Mouse (Mus musculus): ENCODE data around the gene Spock1.

Spock1 gene

GRCm38 (mm10) chr13:57816276-57816675, 91.9 kb downstream of the Spock1 start:
- CTCF ChIA-PET: no interaction called here
- POLR2A ChIA-PET: no interaction called here

DNA sequence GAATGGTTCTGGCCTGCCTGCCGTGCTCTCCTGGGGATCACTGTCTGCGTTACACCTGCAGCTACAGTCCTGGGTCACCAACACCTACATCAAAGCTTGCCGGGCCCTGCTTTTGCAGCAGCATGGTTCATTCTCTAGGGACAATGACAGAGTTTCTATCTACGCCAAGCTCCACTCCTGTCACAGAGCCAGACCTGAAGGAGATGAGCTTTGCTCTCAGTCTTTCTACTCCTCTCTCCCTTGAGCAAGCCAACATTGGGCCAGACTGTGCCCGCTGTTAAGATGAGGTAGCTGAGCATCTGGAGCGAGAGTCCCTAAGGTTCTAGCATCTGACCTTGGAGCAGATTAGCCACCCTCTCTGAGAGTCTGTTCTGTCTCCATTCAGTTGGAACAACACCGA, 95.5 kb downstream of the Spock1 start:
- CTCF ChIA-PET: no interaction called here
- POLR2A ChIA-PET: no interaction called here

- POLR2A ChIA-PET: no interaction called here
- CTCF ChIA-PET: no interaction called here
These were observed 96.9 kb downstream of the Spock1 start for GRCm38 (mm10) chr13:57811253-57811652.

DNA sequence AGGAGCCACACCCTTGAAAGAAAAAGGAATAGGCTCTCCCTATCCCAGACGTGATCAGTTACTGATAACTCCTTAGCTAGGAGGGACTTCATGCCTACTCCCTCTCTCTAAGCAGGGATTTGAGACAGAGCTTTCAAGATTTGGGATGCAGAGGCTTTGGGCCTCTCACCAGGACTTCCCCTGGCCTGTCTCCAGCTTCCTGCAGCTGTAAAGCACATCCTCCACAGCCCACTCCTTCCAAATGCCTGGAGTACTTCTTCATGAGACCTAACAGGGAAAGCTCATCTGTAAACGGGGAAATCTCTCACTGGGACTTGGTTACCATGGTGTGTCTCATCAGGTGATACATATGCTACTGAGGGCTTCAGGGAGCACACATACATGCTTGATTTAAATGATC, 97.3 kb downstream of the Spock1 start:
- CTCF ChIA-PET: interaction anchor here in 1 of 4 experiments (0.6 kb wide), 1 partner anchor 262 kb away, joined by 4 read pairs; no protein-coding TSS in a partner anchor
- POLR2A ChIA-PET: no interaction called here

DNA sequence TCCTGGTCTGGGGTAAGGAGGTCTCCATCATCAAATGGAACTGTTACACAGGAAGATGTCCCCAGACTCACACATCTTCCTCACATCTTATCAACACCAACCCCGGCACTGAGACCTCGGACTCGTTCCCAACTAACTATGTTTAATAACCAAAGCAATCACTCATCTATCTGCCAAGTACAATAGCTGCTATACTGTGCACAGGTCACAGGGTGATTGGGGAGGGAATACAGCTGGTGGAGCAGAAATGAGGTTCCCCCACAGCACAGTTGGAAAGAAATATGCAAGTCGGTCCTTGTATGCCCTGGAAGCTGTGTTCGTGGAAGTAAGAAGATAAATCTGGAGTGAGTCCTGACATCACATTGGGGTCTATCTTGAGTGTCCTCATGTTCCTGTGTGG, 98.0 kb downstream of the Spock1 start:
- POLR2A ChIA-PET: no interaction called here
- CTCF ChIA-PET: no interaction called here

DNA sequence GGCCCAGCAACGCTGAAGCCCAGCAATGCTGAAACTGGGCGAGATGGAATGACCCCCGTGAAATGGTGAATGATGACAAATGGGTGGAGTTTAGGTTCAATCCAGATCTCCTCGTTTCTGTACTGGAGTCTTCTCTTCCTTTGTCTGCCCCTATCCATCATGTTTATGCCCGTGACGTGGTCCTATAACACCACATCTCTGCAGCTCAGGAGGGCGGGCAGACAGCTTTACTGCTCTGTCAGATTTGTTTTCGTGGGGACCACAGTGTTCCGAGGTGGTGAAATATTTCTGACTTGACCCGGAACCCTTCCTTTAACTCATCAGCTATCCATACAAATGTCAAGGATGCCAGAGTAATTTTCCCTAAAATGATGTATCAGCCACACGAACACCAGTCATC, 98.5 kb downstream of the Spock1 start:
- ChIA-PET POLR2A (no interaction called here), CTCF (no interaction called here)

GRCm38 (mm10) chr13:57806816-57807215, 101.3 kb downstream of the Spock1 start:
- POLR2A ChIA-PET: no interaction called here

DNA sequence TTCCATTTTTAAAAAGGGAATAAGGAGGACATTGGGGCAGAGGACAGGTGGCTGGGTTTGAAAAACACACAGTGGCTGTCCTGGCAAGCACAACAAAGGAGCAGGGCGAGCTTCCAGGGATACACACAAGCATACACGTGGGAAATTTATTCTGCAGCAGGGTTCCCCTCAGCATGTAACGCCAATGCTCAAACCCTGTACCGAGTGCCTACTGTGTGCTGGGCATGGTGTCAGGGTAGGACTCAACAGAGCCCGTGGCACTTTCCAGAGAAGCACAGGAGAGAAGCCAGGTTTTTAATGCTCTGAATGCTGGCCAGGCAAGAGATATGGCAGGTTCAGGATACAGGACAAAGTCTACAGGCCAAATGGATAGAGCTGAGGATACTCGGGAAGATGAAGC, 101.8 kb downstream of the Spock1 start:
- POLR2A ChIA-PET: no interaction called here
- CTCF ChIA-PET: no interaction called here

More at GRCm38 (mm10) chr13:57806816-57807215, 101.3 kb downstream of the Spock1 start:
- CTCF ChIA-PET: interaction anchor here in 1 of 4 experiments (1.6 kb wide), 1 partner anchor 101 kb away, joined by 3 read pairs; the partner anchor contains the start of gene Spock1

- CTCF ChIA-PET: interaction anchor here in 1 of 4 experiments (0.5 kb wide), 1 partner anchor 351 kb away, joined by 3 read pairs; no protein-coding TSS in a partner anchor
- POLR2A ChIA-PET: no interaction called here
These were observed 109.5 kb downstream of the Spock1 start for GRCm38 (mm10) chr13:57798633-57799032.

GRCm38 (mm10) chr13:57796951-57797692, 111.0 kb downstream of the Spock1 start:
- ChIA-PET CTCF (no interaction called here), POLR2A (interaction anchor here in 1 of 4 experiments (1.1 kb wide), 1 partner anchor 10 kb away, joined by 4 read pairs; no protein-coding TSS in a partner anchor)

DNA sequence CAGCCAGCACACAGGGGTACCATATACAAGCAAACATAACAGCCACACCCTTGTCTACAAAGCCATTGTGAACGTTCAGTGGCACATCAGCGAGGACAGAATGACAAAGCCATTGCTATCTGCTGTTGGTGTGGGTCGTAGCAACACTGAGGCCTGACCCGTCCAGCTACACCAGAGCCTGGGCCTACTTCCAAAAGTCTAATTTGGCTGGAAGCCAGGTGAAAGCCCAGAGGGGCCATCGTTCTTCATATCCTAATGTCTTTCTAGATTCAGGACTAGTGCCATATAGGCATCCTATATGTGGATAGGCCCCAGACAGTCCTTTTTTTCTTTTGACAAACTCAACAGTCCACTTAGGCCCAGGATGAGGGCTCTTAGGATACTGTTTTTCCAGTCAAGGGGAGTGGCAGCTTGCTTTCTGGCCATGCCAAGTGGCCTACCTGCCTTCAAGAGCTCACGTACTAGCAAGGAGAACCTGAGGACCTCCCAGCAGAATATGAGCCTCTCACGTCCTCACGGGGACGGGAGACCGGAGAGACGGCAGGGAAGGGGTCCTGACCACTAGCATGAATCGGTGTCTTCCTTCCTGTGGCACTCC, 114.4 kb downstream of the Spock1 start:
- CTCF ChIA-PET: no interaction called here

DNA sequence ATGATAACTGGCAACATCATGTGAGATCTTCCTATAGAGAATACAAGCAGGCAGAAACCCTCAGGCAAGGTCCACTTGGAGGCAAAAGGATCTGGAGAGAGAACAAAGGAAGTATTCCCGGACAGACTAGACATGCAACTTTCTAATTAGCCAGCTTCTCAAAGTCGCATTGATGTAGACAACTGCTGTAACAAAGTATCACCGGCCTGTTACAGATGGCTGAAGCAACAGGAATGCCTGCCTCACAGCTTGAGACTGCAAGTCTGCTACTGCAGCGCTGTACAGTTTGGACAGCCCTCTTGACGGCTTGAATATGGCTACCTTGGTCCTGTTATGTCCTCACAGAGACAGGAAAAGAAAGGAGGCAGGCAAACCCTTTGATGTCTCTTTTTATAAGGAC, 118.3 kb downstream of the Spock1 start:
- CTCF ChIA-PET: interaction anchor here in 2 of 4 experiments (0.5 to 0.6 kb wide), 2 partner anchors 71 to 255 kb away, joined by 3 to 7 read pairs; no protein-coding TSS in a partner anchor
- POLR2A ChIA-PET: no interaction called here

More for the DNA sequence above, 114.4 kb downstream of the Spock1 start:
- POLR2A ChIA-PET: no interaction called here

DNA sequence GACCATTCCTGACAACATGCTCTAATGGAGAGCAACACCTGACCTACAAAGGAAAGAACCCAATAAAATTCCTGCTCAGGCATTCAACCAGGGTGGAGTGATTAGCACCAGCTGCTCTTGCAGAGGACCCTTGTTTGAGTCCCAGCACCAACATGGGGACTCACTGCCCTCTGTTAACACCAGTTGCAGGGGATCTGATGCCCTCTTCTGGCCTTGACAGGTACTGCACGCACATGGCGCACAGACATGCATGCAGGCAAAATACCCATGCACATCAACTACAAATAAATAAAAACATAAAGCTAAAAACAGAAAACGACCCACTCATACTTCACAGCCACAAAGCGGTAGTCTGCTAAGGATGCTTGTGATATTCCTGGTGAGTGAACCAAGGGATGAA, 119.8 kb downstream of the Spock1 start:
- POLR2A ChIA-PET: no interaction called here
- CTCF ChIA-PET: interaction anchor here in 1 of 4 experiments (0.9 kb wide), 1 partner anchor 519 kb away, joined by 4 read pairs; no protein-coding TSS in a partner anchor

DNA sequence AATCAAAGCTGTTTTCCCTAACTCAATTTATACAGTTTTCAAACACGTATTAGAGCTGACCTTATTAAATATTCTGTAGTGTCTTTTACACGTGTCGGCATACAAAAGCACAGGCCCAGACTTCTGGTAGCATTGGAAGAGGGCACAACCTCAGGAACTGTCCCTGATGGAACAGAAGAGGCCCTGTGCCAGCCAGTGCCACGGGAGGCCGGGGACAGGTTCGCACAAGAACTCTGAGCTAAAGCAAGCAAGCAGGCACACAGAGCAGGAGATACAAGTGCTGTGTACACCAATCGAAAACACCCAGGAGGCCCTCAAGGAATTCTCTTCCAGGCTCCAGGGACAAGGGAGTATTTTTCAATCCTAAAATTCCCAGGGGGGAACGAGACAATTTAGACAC, 121.9 kb downstream of the Spock1 start:
- ChIA-PET POLR2A (interaction anchor here in 1 of 4 experiments (1.7 kb wide), 1 partner anchor 11 kb away, joined by 4 read pairs; no protein-coding TSS in a partner anchor), CTCF (interaction anchor here in 1 of 4 experiments (1.3 kb wide), 1 partner anchor 20 kb away, joined by 3 read pairs; no protein-coding TSS in a partner anchor)

DNA sequence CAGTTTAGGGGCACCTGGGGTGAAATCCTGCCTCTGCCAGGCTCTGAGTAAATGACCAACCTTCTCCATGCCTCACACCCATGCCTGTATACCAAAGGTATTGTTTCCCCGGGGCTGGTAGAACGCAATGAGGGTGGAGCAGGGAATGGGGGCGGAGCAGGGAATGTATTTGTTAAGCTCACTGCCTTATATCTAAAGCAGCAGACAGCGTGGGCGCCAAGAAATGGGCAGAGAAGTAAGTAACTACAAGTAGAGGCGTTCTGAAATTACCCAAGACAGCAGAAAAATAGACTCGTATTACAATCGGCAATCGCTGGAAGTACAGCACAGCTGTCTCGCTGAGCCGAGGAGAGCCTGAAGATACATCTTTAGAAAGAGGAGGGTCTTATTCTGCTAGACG, 125.2 kb downstream of the Spock1 start:
- CTCF ChIA-PET: no interaction called here

GRCm38 (mm10) chr13:57782107-57782561, 126.0 kb downstream of the Spock1 start:
- POLR2A ChIA-PET: no interaction called here
- CTCF ChIA-PET: no interaction called here

More for the DNA sequence above, 125.2 kb downstream of the Spock1 start:
- POLR2A ChIA-PET: no interaction called here

- ChIA-PET POLR2A (interaction anchor here in 1 of 4 experiments (1.1 kb wide), 1 partner anchor 26 kb away, joined by 3 read pairs; no protein-coding TSS in a partner anchor), CTCF (interaction anchor here in 2 of 4 experiments (0.6 to 1.4 kb wide), 3 partner anchors 15 to 130 kb away, joined by 3 to 4 read pairs (median 3); no protein-coding TSS in a partner anchor)
These were observed 129.0 kb downstream of the Spock1 start for GRCm38 (mm10) chr13:57779146-57779545.

GRCm38 (mm10) chr13:57778524-57778923, 129.6 kb downstream of the Spock1 start:
- ChIA-PET CTCF (interaction anchor here in 2 of 4 experiments (0.6 to 1.2 kb wide), 2 partner anchors 12 to 99 kb away, joined by 3 to 5 read pairs; no protein-coding TSS in a partner anchor), POLR2A (interaction anchor here in 1 of 4 experiments (1.1 kb wide), 1 partner anchor 25 kb away, joined by 3 read pairs; no protein-coding TSS in a partner anchor)

DNA sequence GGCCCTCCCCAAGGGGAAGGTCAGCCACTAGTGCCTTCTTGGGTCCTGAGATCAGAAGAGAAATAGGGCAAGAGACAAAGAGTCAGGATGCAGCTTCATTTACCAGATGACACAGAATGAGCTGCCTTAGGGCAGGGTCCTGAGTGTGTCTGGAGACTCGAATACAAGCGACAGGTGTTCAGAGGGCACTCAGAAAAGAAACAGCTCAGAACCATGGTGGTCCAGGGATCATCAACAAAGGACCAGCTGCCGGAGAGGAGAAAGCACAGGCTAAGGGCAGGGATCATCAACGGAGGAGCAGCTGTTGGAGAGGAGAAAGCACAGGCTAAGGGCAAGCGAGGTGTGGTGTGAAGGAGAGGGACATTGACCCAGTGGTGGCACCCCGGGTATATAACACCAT, 136.1 kb downstream of the Spock1 start:
- ChIA-PET CTCF (no interaction called here), POLR2A (no interaction called here)

- CTCF ChIA-PET: interaction anchor here (0.6 to 1.6 kb wide), 16 partner anchors 9 to 1585 kb away, joined by 3 to 7 read pairs (median 3); partner anchors contain the start of gene Spock1 (in 2 of the 4)
These were observed 141.4 kb downstream of the Spock1 start for GRCm38 (mm10) chr13:57766721-57767120.

More at GRCm38 (mm10) chr13:57766721-57767120, 141.4 kb downstream of the Spock1 start:
- POLR2A ChIA-PET: no interaction called here
